Mouse (Mus musculus): ENCODE results near the gene Hist1h2ag.

DNA sequence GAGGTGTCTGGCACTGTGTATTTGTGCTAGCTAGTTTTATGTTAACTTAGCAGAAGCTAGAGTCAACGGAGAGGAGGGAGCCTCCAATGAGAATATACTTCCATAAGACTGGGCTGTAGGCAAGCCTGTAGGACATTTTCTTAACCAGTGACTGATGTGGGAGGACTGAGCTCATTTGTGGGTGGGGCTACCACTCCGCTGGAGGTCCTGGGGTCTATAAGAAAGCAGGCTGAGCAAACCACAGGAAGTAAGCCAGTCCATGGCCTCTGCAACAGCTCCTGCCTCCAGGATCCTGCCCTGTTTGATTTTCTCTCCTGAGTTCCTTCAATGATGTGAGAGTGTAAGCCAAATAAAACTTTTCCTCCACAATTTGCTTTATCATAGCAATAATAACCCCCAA lies 2.6 kb upstream of the Hist1h2ag start:
- TF ChIP-seq CTCF (IDR thresholded peaks at IDR 0.05; ENCODE audit: low read depth, low read length) (no peak), GATA1 (IDR thresholded peaks at IDR 0.05; ENCODE audit: borderline replicate concordance, low read length) (no peak)

All from G1E (cell line).